Mouse (Mus musculus): ENCODE measurements around the gene Nop9.

Gene Nop9

DNA sequence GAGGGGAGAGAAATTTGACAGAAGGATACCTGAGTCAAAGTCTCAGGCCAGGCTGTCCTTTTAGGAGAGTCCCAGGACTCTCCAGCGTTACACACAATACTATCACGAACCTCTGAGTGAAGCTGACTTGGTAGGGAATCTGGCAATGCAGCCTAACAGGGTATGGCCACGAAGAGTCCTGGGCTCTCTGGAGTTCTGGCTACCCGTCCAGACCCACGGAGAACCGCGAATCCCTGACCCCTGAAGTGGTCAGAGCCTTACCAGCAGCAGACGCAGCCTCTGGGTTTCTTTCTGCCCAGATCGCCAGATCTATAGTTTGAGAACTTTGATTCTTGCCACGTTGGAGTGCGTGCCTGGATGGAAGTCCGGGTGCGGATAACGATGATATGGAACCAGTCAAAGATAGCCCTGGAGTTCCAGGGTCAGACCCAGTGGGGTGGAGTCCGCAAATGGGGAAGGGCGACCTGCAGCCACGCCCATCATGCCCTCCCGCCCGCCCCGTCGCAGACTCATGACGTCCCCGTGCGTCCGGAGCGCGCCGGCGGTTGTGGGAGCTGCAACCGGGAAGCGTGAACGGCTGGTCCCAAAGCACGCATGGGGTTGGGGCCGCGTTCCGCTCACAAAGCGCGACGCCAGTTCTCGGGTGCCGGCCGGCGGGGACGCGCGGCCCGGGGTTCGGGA lies at the start of gene Nop9, which contains the start of gene Dhrs1:
TSS of gene Nop9 (plus strand) at position 514 of the 681 bp plus-strand sequence.
TSS of gene Dhrs1 (minus strand) at position 511 of the 681 bp plus-strand sequence.
- peak; percentile 88 for DNase-seq

DNA sequence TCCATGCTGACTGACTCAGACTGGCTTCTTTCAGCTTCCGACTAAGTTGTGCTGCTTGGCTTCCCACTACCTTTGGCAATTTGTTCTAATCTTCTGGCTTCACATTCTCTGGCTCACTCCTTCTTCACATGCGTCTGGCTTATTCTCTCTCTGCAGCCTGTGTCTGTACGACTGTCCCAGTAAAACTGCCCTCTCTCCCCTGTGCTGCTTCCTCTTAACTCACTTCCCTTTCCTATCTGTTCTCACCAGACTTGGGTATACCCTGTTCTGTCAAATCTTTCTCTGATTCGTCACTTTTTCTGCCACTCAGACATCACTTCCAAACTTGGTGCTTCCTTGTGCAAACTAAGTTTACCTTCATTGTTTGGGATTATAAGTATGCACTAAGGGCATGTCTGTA lies 48.3 kb upstream of the Nop9 start:
- peak; percentile 52 for DNase-seq

DNA sequence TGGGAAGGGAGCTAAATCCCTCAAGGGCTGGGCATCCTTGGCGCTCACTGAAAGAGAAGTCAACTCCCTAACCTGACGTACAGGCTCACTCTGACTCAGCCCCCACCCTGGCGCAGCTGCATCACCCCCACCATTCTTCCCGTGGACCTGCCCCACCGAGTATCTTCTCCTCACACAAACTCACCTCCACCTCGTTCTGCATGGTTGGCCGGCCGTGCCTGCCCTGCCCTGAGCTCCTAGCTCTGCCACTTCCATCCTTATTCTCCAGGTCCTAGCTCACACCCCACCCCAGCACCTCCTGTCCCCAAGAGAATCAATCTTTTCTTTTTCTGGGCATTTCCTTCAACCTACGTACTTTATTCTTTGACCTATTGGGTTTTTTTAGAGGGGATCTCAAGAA lies 44.4 kb upstream of the Nop9 start:
- no peak for DNase-seq

DNA sequence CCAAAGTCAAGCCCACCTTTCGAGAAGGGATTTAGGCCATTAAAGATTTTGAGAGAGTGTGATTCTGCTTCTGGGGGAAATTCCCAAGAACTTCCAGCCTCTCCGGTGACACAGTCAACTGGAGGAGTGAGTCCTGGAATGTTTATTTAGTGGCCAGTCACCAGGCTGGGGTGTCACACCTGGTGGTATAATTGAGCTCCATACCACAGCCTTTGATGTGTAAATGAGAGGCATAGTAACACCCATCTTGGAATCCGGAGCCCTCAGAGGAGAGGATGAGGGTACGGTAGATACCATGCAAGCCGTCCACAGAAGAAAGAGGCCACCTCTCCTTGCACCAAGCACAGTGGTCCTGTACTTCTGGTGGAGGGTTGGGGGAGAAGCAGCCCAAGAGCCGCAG lies 42.7 kb upstream of the Nop9 start:
- DNase-seq = no peak

DNA sequence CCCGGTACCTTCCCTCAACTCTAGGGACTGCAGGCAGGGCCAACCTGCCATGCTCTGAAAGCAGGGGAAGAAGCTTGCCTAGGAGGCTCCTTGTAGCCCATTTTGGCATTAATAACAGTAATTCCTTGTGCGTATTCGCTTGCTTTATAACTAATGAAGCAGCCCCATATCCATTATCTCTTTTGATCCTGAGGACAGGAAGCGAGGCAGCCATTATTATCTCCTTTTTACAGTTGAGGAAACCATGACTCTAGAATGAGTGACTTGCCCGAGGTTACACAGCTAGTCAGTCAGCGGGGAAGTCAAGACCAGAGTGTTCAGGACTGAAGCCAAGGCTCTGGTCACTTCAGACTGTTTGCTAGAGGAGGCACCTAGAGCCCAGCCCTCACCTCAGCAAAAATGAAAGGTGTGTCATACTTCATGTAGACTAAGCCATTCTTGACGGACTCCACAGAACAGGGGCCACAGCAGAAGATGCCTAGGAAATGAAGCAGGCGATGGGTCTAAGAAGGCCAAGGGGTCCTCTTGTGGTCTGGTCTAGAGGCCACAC lies 39.4 kb upstream of the Nop9 start:
- peak; percentile 63 for DNase-seq

DNA sequence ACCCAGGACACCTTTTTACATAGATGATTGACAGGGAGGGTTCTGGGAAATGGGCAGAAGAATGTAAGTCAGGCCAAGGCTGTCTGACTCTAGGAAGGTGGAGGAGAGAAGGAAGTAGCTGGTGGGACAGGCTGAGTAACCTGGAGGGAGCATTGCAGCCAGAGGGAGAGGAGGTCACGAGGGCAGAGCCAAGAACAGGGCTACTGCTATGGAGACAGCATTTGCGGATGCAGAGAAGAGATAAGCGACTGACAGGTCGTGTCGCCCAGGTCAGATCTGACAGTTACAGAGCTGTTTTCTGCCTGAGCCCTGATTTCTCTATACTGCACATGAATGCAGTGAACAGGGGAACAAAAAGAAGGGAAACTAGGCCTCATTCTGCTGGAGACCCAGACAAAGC lies 38.1 kb upstream of the Nop9 start:
- no peak for DNase-seq

DNA sequence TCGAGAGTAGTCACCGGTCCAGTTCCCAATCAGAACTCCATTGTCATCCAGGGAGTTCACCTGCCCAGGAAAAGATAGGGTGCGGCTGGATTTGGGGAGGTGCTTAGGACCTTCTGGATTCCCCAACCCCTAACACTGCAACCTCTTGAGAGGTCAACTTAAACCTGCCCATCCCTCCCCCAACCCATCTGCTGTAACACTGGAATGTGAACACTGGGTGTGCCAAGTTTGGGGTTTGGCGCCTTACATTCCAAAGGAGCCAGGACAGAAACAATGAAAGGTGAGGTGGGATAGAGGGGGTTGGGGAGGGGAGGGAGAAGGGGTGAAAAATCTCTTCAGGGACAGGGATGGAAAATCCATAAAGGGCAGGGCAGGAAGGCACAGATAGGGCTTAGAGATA lies 36.0 kb upstream of the Nop9 start:
- no peak for DNase-seq

DNA sequence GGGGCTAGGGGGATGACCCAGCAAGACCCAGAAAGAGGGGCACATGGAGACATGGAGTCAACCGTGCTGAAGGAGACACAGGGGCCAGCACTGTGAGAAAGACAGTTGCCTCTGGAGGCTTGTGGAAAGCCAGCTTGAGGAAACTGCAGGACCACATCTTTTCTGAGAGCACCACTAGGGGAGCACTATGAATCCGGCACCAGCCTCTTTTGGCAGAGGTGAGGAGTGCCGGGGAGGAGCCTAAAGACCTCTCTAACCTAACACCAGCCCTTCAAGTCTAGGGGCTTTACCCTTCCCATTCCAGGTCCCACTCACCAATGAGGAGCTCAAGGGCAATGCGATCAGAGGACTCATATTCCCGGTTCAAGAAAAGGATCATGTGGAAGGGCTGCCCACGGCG lies 33.7 kb upstream of the Nop9 start:
- DNase-seq = no peak

DNA sequence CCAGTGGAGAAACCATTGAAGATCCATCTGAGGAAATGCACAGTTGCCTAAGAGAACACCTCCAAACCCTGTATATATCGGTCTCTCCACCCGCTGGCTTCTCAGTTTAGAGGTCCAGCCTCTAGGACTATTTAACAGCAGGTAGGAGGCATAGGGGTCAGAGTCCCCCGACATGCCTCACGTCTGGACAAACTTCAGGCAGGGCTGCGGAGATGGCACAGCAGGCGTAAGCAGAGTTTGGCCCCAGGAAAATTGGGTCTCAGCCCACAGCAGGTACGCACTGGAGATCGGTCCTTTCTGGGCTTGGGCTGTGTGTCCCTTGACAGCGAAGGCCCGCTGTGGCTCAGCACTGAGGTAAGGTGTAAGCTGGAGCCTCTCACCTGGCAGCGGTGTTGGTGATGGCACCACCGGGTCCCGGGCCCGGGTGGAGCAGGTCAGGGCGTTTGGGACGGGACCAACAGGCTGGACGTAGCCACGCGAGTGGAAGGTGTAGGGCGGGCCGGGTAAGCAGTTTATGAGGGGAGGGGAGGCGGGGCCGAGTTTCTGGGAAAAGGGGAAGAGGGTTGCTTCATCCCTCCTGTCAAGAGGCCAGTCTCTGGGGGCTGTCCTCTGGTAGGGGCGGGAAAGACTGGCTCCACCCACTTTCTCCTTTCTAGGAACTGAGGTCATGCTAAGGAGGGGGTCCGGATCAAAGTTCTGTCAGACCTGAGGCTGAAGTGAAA lies 32.3 kb upstream of the Nop9 start:
- peak; percentile 82 for DNase-seq

DNA sequence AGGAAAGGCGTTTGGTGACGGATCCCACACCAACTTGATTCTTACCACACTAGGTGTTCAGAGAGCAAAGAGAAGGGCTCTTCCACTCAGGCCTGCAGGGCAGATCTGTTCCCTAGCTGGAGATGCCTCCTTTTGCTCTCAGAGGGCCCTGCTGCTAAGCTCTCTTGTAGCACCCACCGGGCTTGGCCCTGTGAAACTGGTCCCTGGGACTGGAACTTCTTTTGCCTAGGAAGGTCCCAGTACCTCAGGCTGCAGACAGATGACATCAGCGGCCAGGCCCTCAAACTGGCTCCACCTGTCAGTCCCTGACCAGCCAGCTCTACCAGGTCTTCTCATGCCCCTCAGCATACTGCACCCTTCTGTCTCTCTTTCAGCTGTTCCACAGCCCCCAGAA lies 31.8 kb upstream of the Nop9 start, which contains the start of gene Tgm1:
TSS of gene Tgm1 (minus strand) at position 198 of the 394 bp plus-strand sequence.
- no peak for DNase-seq

DNA sequence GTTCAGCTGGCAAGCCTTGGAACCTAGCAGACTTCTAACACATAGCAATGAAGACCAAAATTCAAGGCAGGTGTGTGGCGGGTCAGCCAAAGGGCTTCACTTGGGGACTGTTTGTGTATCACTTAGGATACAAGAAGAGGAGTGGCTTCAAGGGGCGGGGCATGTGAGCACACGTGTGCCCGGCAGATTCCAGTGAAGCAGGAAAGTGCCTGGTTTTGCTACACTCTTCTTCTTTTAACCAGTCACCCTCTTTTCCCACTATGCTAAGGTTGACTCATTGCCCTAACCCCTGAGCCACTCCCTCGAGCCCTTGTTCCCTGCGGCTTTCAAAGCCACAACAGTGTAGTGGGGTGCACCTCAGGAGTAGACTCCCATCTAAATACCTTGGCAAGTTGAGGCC lies 30.6 kb upstream of the Nop9 start:
- DNase-seq = peak; percentile 78

DNA sequence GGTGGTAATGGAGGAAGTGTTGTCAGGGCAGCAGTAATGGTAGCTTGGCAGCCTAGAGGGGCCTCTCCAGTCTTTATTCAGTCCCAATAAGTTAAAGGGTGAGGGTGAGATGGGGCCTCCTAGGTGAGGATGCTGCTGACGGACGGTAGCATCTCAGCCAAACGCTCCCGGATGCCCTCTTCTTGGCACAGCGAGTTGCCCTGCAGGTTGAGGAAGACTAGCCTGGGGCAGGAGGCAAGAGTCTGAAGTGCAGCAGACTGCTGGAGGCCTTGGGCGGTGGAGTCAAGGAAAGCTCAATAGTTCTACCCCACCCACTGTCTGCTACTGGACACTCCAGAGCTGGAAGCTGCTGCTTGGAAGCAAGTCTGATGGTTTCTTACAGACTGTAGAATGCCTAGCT lies 29.2 kb upstream of the Nop9 start:
- DNase-seq = no peak

DNA sequence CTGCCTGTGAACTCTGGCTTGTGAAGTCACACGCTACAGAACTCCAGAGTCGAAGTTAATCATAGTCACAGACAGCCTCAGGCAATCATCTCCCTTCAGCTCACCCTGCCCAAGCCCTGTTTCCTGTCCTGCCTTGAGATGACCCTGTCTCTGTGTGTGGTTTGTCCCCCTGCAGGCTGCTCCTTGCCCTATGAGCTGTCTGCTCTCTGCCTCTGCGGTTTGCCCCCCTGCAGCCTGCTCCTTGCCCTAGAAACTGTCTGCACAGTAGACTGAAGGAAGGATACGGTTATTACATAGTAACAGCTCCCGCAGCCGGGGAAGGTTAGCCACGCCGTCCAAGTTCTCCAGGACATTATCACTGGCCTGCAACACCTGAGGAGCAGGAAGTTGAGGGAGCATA lies 28.6 kb upstream of the Nop9 start:
- no peak for DNase-seq

DNA sequence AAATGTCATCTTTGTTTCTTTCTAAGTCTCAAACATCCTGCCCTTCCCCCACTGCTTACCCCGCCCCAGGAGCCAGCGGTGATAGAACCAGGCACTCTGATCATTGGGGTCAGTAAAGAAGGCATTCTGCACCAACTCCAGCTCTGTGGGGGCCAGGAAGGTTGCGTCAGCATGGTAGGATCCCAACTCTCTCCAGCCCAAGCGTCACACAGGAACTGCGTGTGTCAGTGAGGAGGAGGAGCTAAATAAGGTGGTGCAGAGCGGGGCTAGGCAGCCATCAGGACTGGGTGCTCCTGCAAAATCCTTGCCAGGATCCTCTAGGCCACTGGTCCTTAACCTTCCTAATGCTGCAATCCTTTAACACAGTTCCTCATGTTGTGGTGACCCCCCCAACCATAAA lies 25.8 kb upstream of the Nop9 start:
- DNase-seq = no peak

DNA sequence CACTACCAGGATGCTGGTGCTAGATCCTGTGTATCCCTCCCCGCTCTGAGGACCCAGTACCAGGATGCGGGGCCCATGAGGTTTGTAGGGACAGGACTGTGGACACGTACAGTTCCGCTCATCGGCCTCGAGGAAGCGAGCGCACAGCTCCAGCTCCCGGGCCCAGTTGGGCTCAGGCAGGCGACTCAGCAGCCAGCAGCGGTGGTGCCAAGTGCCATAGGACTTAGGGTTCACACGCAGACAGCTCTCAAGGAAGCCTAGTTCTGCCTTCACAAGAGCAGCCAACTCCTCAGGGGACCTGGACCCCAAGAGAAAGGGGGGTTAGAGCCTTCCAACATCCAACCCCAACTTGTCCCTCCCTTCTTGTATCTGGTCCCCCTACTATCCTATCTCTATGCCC lies 24.8 kb upstream of the Nop9 start:
- no peak for DNase-seq

DNA sequence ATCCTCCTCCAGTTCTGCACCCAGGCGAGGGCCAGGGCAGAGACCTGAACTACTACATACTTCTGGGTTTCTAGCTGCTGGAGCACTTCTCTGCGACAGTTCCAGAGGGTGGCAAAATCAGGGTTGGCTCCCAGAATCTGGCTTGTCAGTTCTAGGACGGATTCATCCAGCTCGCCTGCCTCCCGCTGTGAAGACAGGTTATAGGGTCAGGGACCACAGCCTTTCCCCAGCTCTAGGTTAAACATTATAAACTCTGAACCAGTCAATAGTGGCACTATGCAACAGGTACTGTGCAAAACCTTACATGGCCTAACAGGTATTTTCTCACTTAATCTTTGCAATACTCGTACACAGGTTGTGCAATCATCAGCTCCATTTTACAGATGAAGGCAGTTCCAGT lies 24.4 kb upstream of the Nop9 start:
- no peak for DNase-seq

DNA sequence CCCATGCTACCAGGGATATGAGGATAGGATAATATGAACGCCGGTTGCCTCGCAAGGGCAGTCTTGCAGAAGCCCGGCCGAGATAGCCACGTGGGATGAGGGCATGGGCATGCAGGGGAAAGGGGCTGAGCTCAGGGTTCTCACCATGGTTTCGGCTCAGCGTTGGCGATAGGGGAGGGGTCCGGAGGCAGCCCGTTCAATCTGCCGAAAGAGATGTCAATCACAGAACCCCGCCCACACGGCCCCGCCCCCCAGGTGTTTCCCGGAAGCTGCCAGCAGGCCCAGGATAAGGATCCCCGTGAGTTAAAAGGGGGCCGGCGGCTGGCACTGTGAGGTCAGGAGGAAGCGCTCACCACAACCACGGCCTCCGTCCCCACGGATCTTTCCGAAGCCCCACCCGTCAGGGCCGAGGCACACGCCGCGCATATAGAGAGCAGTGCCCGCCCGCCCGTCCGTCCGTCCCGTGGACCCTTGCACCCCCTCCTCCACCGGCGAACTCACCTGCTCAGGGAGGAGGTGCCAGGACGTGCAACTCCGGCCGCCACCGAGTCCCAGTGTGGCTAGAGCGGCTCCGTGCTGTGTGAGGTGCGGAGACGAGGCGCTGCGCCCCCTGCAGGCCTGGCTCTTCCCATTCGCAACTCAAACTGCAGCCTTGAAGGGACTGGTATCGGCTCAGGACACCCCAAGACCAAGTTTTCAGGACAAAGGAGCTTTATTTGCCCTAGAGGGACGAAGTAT lies 23.6 kb upstream of the Nop9 start, which contains the start of gene Rabggta:
TSS of gene Rabggta (minus strand) at position 564 of the 738 bp plus-strand sequence.
- DNase-seq = peak; percentile 96

DNA sequence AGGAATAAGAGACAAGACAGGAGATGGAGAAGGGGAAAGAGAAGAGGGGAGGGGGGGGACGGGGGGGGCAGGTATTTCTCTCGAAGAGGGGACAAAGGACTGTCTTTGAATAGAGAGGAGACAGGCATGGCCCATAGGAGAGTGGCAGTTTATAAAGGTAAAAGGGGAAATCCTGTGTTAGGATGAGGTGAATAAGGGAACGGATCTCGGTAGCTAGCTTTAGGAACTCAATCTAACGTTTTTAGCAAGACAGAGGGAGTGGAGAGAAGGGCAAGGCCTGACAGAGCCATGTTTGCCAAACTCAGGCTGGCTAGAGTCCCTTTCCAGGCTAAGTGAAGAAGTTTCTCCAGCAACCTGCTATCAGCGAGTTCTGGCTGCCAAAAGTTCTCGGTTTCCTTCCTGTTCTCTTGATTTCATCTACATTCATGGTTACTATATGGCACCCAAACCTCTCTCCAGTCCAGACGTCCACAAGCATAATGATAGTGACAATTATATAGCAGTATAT lies 23.0 kb upstream of the Nop9 start:
- no peak for DNase-seq

DNA sequence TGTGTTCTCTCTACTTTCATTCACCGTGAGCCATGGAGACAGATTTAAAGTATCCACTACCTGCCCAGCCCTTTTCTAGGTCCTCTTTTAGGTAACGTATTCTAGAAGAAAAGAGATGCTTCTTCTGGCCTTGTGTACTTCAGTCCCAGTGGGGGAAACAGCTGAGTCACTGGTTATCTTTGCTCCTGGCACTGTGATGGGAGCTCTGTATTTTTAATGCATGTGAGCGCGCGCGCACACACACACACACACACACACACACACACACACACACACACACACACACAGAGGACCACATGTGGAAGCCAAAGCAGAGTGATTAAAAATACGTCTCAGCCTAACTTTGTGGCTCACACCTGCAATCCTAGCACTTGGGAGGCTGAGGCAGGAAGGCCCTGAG lies 22.1 kb upstream of the Nop9 start:
- no peak for DNase-seq

DNA sequence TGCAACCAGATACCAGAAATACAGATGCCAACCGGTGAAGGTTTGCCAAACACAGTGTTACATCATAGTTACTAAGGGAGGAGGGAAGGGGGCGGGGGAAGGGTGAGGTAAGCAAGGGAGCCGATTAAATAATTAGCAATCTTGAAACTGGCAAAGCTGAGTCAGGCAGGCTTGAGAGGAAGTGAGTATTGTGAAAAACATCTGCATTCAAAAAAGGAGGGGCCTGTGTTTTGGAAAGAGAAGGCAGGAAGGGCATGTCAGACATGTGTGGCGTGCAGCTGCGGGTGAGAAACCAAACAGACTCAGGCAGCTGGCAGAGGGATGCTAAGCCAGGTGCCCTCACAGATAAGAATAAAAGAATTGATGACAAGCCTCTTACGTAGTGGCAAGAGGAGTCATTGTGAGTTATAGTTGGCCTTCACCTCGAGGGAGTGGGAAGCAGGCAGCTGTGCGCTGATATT lies 21.1 kb upstream of the Nop9 start:
- DNase-seq = peak; percentile 83

DNA sequence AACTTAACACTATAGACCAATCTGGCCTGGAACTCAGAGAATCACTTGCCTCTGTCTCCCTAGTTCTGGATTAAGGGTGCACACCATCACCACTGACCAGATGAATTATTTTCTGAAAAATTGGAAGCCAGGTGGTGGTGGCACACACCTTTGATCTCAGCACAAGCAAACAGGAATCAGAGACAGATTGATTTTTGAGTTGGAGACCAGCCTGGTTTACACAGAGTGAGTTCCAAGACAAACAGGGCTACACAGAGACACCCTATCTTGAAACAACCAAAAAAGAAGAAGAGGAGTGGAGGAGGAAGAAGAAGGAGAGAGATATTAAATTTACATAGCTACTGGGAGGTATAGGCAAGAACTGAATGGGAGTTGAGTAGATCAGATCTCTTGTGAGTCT lies 19.2 kb upstream of the Nop9 start:
- no peak for DNase-seq

DNA sequence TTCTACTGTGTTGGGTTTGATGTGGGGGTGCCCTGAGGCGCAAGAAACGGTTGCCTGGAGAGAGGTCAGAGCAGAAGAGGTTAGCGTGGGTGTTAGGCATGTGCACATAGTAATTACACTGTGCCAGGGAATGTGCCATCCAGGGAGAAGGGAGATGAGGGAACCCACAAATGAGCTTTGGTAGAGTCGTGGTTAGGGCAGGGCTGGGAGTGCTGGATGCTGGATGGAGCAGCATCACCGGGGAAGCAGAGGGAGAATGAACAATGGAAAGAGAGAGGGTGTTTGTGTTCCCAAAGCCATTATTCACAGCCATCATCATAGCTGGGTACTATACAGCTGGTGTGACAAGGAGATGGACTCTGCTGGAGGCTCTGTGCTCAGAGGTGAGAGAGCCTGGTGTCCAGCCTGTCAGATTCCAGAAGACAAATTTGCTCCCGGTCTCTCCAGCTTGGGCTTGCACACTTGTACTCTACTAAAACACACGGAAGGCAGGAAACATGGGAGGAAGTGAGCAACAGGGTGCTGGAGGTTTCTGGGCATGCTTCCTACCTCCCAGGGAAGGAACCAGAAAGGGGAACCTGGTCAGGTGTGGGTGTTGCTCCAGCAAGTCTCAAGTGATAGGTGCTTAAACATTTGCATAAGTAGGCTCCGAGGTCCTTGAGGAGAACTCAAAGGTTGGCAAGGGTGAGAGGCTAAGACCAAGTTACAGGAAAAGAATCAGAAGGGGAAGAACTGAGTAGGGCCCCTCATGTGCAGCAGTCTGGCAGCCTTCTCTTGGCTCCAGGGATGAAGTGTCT lies 17.4 kb upstream of the Nop9 start:
- DNase-seq = peak; percentile 51

All from lung, postnatal 36 days (tissue).